Mouse (Mus musculus): Measurements from ENCODE around the gene Ly6g.
"Not testable (repeated sequence)": the region's sequence is repeated elsewhere in the genome, so short reads cannot be mapped to it uniquely, and the experiment has no call there.

The Ly6g gene

DNA sequence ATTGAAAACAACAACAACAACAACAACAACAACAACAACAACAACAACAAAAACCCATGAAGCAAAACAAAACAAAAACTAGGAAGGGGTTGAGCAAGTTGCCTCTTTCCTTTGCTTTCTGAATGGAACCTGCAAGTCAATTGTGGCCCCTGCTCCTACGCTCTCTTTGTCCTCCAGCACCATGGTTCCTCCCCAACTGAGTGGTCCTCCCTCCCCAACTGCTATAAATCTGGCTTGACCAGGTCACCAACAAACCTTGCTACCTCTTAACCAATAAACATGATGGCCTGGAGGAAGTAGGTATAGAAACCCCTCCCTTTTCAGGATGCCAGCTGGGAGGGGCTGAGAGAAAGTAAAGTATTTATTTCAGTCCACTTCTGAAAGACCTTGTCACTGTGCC lies at the start of gene Ly6g:
TSS of gene Ly6g (plus strand) at position 301 of the 400 bp plus-strand sequence.
- in situ Hi-C loops (cut with MboI; ENCODE audit: low sequenced_read_pairs), result no loop called here

DNA sequence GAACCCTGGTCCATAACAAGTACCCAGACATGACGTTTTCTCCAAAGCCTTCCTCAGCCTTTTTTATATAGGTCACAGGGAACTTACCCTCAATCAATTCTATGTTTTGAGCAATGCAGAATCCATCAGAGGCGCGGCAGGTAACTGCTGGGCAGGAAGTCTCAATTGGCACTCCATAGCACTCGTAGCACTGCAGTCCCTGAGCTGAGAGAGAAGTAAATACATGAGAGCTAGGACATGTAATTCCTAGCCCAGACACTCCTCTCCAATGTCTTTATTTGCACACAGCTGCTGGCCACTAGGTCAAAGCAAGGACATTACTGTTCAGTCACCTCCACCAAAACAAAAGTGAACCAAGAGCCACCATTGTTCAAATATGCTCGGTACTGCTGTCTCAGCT lies 44.6 kb upstream of the Ly6g start:
- in situ Hi-C loops (cut with MboI; ENCODE audit: low sequenced_read_pairs), result not testable (repeated sequence)

DNA sequence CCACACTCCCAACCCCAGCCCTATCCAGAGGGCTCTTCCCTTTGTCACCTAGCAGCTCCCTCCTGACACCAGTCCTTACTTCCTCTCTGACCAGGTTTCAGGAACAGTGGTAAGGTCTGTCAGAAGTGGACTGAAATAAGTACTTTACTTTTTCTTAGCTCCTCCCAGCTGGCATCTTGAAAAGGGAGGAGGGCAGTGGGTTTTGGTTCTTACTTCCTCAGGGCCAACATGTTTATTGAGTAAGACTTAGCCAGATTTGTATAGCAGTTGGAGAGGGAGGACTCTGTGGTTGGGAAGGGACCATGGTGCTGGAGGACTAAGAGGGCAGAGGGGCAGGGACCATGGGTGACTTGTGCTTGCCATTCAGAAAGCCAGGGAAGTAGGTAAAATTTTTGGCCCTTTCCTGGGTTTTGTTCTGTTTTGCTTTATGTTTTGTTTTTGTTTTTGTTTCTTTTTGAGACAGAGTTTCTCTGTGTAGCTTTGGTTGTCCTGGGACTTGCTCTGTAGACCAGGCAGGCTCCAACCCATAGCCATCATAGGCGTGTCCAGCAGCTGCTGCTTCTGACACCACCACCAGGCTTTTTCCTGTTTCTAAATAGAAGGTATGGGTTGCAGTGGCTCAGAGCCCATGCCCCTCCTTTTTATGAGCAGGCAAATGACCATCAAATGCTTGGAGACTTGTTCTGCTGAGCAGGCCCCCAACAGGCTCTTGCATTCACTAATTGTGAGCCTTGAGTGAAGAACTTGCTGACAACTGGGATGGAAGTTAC lies 43.0 kb upstream of the Ly6g start, which contains the start of gene Ly6c2:
TSS of gene Ly6c2 (minus strand) at position 110 of the 770 bp plus-strand sequence.
- in situ Hi-C loops (cut with MboI; ENCODE audit: low sequenced_read_pairs), result not testable (repeated sequence)

DNA sequence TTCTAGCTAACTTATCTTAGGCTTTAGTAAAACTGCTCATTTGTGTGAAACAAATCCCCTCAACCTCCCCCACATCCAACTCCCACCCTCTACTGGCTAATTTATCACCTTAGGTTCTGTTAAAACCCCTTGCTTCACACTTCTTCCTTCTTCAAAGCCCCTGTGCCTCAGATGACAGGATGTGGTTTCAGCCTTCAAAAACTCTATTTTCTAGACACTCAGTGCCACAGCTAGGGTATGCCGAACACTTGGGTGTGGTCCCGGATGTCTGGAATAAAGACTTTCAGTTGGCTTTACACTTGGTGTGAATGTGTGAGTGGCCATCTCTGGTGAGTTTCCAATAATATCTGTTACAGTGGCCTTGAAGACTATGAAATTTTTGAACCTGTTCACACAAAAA lies 38.5 kb upstream of the Ly6g start:
- in situ Hi-C loops (cut with MboI; ENCODE audit: low sequenced_read_pairs), result no loop called here

DNA sequence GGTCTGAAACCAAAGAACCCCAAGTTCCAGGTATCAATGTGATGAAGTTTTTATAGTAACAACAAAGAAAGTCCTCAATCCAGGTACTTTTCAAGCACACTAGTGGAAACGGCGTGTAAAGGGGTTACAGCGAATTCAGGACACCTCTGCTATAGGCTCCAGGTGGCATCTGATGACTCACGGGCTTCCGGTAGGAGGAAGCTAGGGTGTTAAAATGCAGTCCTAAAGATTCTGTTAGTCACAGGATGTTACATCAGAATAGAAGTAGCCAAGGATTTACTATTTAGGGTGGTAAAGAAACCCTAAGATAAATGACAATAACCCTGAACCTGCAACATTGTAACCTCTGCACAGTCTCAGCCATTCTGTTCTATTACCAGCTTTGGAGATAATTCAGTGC lies 37.6 kb upstream of the Ly6g start:
- in situ Hi-C loops (cut with MboI; ENCODE audit: low sequenced_read_pairs), result not testable (repeated sequence)

DNA sequence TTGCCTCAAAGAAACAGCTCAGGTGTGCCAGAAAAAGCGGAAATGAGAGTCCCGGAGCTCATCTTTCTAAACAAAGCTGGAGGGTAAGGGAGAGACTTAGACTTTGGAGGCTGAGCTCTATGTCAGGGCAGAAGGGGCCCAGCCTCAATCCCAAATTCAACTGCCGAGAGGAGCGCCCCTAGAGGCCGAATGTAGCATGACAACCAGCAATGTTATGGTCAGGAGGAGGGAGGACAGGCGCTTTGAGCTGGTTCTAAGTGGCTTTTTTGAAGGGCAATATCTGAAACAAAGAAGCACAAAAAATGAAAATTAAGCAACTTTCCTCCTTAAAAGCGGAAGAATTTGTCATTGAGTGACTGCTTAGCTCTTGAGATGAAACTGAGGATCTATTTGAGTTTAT lies 36.3 kb upstream of the Ly6g start:
- in situ Hi-C loops (cut with MboI; ENCODE audit: low sequenced_read_pairs), result not testable (repeated sequence)

DNA sequence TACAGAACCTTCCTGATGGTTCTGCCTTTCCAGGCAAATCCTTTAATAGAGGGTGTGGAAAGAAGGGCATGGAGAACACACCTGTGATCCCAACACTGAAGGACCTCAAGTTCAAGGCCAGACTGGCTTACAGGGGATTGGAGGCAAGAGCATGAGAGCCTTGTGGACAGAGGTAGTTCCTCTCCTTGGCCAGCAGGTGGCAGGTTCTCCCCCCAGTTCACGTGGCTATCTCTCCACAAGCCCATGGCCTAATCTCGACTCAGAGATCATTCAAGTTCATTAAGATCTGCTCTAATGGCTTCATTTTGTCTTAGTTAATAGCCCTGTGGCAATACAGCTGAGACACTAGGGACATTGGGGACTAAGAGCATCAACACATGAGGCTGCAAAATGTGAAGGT lies 35.0 kb upstream of the Ly6g start:
- in situ Hi-C loops (cut with MboI; ENCODE audit: low sequenced_read_pairs), result no loop called here

DNA sequence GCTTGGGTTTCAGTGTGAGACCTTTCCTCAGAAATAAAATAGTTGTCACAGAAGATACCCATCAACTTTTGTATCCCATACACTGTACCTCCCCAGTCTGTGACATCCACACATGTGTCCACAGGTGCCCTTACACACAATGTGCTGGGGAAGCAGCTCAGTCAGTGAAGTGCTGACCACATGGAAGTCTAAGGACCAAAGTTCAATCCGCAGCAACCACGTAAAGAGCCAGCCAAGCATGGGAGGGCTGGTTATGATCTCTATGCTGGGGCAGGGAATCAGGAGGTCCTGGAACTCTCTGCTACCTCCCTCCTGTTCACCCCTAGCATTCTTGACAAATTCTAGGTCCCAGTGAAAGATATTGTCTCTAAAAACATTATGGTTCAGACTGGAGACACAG lies 22.7 kb upstream of the Ly6g start:
- in situ Hi-C loops (cut with MboI; ENCODE audit: low sequenced_read_pairs), result not testable (repeated sequence)

DNA sequence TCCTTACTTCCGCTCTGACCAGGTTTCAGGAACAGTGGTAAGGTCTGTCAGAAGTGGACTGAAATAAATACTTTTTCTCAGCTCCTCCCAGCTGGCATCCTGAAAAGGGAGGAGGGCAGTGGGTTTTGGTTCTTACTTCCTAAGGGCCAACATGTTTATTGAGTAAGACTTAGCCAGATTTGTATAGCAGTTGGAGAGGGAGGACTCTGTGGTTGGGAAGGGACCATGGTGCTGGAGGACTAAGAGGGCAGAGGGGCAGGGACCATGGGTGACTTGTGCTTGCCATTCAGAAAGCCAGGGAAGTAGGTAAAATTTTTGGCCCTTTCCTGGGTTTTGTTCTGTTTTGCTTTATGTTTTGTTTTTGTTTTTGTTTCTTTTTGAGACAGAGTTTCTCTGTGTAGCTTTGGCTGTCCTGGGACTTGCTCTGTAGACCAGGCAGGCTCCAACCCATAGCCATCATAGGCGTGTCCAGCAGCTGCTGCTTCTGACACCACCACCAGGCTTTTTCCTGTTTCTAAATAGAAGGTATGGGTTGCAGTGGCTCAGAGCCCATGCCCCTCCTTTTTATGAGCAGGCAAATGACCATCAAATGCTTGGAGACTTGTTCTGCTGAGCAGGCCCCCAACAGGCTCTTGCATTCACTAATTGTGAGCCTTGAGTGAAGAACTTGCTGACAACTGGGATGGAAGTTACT lies 19.8 kb upstream of the Ly6g start:
- in situ Hi-C loops (cut with MboI; ENCODE audit: low sequenced_read_pairs), result not testable (repeated sequence)

DNA sequence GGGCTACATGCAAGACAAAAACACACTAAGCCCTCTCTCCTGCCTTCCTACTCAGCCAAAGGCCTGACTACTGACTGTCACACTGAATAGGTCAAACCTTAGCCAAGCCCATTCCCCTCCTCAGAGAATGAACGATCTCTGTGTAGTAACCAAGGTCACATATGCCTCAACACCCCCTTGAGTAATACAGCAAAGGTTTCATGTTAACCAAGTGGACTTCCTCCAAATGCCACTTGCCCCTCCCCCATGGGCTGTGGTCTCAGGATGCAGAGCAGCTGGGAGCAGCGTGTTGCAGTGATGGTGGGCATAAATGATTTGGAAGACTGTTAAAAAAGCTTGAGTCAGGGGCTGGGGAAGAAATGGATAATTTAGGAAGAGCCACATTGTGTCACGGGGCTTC lies 17.3 kb upstream of the Ly6g start:
- in situ Hi-C loops (cut with MboI; ENCODE audit: low sequenced_read_pairs), result not testable (repeated sequence)

DNA sequence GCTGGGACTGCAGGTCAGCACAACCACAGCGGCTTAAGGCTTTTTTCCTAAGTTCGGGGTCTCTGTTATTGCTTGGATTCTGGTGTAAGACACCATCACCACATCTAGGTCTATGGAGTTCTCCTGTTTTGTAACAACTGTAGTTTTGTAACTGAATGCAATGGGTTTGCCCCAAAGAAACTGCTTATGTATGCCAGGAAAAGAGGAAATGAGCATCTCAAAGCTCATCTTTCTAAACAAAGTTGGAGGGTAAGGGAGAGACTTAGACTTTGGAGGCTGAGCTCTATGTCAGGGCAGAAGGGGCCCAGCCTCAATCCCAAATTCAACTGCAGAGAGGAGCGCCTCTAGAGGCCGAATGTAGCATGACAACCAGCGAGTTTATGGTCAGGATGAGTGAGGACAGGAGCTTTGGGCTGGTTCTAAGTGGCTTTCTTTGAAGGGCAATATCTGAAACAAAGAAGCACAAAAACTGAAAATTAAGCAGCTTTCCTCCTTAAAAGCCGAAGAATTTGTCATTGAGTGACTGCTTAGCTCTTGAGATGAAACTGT lies 13.2 kb upstream of the Ly6g start:
- in situ Hi-C loops (cut with MboI; ENCODE audit: low sequenced_read_pairs), result not testable (repeated sequence)

DNA sequence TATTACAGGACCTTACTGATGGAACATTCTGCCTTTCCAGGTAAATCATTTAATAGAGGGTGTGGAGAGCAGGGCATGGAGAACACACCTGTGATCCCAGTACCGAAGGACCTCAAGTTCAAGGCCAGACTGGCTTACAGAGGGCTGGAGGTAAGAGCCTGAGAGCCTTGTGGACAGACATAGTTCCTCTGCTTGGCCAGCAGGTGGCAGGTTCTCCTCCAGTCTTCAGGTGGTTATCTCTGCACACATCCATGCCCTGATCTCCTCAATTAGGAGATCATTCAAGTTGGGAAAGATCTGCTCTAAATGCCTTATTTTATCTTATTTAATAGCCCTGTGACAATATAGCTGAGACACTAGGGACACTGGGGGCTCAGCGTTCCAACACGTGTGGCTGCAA lies 11.3 kb upstream of the Ly6g start:
- in situ Hi-C loops (cut with MboI; ENCODE audit: low sequenced_read_pairs), result no loop called here

DNA sequence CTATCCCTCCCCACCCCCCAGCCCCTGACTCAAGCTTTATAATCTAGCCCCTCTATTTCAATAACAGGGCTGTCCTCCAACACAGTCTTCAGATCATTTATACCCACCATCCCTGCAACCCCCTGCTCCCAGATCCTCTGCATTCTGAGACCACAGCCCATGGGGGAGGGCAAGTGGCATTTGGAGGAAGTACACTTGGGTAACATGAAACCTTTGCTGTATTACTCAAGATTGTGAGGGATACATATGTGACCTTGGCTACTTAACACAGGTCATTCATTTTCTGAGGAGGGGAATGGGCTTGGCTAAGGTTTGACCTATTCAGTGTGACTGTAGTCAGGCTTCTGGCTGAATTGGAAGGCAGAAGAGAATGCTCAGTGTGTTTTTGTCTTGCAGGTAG lies 2.0 kb upstream of the Ly6g start:
- in situ Hi-C loops (cut with MboI; ENCODE audit: low sequenced_read_pairs), result no loop called here

DNA sequence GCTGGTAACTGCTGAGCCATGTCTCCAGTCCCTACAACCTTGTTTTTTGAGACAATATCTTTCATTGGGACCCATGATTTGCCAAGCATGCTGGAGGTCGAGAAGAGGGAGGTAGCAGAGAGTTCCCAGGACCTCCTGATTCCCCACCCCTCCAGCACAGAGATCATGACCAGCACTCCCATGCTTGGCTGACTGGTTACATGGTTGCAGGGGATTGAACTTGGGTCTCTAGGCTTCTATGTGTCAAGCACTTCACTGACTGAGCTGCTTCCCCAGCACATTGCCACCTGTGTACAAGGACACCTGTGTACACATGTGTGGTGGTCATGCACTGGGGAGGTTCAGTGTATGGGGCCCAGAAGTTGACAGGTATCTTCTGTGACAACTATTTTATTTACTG lies 2.6 kb downstream of the Ly6g start:
- in situ Hi-C loops (cut with MboI; ENCODE audit: low sequenced_read_pairs), result no loop called here

DNA sequence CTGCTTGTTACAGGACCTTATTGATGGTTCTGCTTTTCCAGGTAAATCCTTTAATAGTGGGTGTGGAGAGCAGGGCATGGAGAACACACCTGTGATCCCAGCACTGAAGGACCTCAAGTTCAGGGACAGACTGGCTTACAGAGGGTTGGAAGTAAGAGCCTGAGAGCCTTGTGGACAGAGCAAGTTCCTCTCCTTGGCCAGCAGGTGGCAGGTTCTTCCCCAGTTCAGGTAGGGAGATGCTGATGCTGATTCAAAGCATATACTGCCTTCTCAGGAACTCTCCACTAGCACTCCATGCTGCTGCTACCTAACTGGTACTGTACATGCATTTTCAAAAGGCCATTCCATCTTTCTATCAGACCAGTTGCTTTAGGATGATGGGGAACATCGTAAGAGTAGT lies 20.5 kb downstream of the Ly6g start:
- in situ Hi-C loops (cut with MboI; ENCODE audit: low sequenced_read_pairs), result no loop called here

DNA sequence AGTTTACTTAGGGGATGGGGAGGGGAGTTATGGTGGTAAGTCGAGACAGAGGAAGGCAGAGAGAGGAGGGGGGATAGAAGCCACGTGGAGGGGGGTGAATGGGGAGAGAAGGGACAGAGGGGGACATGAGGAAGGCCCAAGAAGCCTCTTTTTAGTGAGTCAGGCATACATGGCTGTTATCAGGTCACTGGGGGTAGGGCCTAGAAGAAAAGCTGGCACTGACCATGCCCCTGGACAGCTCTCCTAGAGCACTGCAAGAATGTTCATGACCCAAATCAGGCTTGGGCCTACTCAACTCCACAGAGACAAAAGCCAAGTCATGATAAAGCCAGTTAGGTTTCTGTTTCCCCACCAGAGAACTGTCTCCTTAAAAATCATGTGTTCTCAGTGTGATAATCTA lies 31.3 kb downstream of the Ly6g start:
- in situ Hi-C loops (cut with MboI; ENCODE audit: low sequenced_read_pairs), result no loop called here

DNA sequence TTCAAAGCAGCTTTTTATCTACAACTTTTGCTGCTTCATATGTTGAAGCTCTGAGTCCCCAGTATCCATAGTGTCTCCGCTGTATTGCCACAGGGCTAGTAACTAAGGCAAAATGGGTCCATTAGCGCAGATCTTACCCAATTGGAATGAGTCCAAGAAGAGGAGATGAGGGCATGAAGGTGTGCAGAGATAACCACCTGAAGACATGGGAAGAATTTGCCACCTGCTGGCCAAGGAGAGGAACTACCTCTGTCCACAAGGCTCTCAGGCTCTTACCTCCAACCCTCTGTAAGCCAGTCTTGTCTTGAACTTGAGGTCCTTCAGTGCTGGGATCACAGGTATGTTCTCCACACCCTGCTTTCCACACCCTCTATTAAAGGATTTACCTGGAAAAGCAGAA lies 34.1 kb downstream of the Ly6g start:
- in situ Hi-C loops (cut with MboI; ENCODE audit: low sequenced_read_pairs), result no loop called here

DNA sequence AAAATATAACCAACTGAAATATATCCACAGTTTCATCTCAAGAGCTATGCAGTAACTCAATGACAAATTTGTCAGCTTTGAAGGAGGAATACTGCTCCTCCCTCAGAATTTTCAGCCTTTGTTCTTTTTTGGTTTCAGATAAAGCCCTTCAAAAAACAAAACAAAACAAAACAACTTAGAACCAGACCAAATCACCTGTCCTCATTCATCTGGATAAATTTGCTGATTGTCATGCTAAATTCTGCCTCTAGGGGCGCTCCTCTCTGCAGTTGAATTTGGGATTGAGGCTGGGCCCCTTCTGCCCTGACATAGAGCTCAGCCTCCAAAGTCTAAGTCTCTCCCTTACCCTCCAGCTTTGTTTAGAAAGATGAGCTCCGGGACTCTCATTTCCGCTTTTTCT lies 35.5 kb downstream of the Ly6g start:
- in situ Hi-C loops (cut with MboI; ENCODE audit: low sequenced_read_pairs), result not testable (repeated sequence)

Measured in CH12F3 (cell line).